Mouse (Mus musculus) brown adipose tissue, adult 24 weeks (tissue): ENCODE results near the gene Srpr. TPM values are rescaled to one million over a fixed set of nuclear protein-coding genes. Genes with fewer than 3 reads are reported as not detected.

ENCODE experiments used
- H3K27ac ChIP-seq: fragments of 200-500 bp; replicated peaks from 2 replicates; pipeline ENCODE4 v1.5.1; 2012; ENCODE audit warnings: low read depth, mild to moderate bottlenecking, low read length
- H3K4me1 ChIP-seq: fragments of 200-500 bp; 2 replicates; pipeline ENCODE4 v1.6.1; 2012; ENCODE audit warnings: low read length, mixed read lengths; ENCODE audit not compliant: control insufficient read depth, insufficient read depth, insufficient read length
- H3K4me3 ChIP-seq: fragments of 200-500 bp; 2 replicates; pipeline ENCODE4 v1.5.1; 2012; ENCODE audit warnings: low read depth, mild to moderate bottlenecking, low read length, moderate library complexity; ENCODE audit not compliant: insufficient read depth
- polyA plus RNA-seq: library from polyadenylated mRNA; stranded (reverse); fragments of >200 nt; gene quantifications from 2 replicates; pipeline ENCODE4 v1.2.4, GENCODE M21; 2012; ENCODE audit not compliant: missing spikeins, insufficient read depth, insufficient read length

The Srpr gene
- 50.6 and 71.3 TPM in 2 replicates for polyA plus RNA-seq

DNA sequence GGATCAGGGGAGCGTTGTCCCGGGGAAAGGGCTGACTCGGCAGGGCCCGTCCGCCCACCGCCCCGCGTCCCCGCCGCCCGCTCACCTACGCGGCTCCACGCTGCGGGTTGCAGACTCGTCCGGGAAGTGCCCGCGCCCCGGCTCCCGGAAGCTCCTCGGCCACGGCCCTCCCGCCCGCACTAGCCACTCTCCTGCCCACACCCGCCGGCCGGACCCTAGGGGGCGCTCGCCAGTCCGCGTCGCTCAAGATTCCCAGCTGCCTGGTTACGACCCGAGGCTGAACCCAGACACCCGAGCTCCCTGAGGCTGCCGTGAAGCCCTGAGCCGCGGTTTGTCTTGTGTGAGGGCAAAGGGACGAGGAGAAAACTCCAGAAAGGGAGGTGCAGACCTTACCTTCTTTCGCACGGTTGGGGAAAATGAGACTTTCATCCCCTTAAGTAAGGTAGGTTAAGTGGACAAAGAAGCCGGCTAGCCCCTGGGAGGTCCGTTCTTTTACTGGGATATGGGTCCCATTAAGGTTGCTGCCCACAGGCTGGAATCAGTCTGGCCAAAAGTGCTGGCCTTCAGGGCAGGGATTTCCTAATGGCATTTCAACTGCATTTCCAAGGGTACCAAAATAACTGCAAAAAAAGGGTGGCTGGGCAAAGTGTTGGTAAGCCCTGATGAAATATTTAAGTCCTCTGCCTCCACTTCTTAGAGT is at the start of gene Srpr, which contains the start of gene Tirap:
TSS of gene Srpr (plus strand) at position 404 of the 700 bp plus-strand sequence.
TSS of gene Tirap (minus strand) at position 520 of the 700 bp plus-strand sequence.
- peak within 1 kb of the TSS; percentile 81 for H3K27ac ChIP-seq

DNA sequence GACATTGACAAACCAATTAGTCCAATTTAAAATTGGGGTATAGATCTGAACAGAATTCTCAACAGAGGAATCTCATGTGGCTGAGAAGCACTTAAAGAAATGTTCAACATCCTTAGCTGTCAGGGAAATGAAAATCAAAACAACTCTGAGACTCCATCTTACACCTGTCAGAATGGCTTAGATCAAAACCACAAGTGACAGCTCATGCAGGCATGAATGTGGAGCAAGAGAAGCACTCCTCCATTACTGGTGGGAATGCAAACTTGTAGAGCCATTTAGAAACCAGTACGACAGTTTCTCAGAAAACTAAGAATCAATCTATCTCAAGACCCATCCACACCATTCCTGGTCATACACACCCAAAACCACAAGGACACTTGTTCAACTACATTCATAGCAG is 47.1 kb upstream of the Srpr start:
- Histone ChIP-seq H3K27ac (no peak overlapping the region), H3K4me3 (no peak overlapping the region), H3K4me1 (peaks cover 4% of the 10 kb centered on the region; the same call in 1 of the 2 replicates)

More for the DNA sequence above, at the start of gene Srpr, which contains the start of gene Tirap:
- Histone ChIP-seq H3K4me3 (peak within 1 kb of the TSS; percentile 76), H3K4me1 (peaks cover 2% of the 10 kb centered on the region; the same call in 1 of the 2 replicates)

DNA sequence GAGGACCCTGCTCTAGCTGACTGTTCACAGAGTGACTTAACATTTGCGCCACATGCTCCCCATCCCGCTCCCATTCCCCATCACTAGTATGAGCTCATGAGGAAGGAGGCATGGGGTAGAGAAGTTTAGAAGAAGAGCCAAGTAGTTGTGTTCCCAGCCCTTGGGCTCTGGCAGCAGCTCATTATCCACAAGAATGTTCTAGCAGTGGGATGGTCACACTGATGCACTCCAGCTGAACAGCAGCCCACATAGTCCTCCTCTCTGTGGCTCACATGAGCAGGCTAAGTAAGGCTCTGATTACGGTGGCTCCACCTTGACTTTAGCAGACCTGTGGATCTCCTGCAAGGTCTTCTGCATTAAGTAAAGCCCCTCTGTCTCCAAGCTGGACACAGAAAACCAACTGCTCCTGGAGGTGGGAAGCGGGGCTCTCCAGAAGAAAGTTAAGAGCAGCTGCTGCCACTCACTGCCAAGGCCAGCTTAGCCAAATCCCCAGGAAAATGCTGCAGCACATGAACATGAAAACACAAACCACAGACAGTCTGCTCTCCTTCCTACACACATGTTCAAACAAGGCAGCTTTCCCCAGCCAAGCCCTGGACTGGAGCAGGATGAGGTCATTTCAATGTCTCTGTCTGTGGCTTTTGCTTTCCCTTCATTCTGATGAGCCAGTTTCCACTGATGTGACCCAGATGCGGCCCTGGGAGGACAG is 43.8 kb upstream of the Srpr start:
- Histone ChIP-seq H3K4me1 (peaks cover 4% of the 10 kb centered on the region; the same call in 1 of the 2 replicates), H3K27ac (no peak overlapping the region), H3K4me3 (no peak overlapping the region)

DNA sequence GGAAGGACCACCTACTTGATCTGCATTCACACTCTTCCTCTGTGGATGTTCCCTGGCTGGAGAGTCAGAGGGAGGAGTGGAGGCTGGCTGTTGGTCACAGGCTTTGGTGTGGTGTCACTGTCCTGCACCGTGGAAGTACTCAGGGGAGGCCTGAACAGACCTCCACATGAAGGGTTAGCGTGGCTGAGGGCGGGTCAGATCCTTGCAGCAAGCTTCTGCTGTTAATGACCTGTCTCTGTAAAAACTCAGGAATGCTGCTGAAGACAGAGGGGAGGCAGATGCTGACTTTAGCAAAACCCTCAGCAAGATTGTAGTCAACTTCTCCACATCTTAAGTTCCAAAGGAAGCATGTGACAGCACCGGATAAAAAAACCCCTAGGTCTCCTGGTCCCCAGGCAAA is 43.1 kb upstream of the Srpr start:
- Histone ChIP-seq H3K4me3 (no peak overlapping the region), H3K27ac (no peak overlapping the region), H3K4me1 (peaks cover 6% of the 10 kb centered on the region; the same call in 1 of the 2 replicates)

DNA sequence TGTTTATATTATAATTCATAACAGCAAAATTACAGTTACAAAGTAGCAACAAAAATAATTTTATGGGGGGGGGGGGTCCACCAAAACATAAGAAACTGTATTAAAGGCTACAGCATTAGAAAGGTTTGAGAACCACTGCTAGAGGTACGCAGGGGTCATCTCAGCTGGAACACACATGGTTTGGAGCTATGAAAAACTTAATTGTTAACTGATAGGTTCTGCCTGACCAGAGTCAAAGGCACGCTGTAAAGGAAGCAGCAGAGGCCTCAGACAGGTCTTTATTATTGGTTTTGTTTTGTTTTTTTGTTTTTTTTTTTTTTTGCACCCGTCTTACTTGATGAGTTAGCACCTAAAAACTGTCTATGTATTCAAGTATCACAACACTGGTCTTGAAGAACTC is 41.5 kb upstream of the Srpr start:
- peaks cover 9% of the 10 kb centered on the region; the same call in 1 of the 2 replicates for H3K4me1 ChIP-seq

DNA sequence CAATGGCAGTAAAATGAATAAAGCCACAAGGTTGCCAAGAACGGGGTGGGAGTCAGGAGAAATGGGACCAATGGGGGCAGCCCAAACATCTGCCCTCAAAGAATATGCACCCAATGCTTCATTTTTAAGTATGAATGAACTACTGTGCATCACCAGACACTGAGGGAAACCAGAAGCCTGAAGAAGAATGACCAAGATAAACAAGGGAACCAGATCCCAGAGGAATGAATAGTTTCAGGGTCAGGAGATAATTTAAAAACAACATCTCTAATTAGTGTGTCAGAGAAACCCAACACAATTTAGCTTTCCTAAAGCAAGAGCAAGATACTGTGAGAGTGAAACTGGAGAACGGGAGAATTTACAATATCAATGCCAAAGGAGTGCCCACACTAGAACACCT is 39.3 kb upstream of the Srpr start:
- Histone ChIP-seq H3K4me1 (peaks cover 9% of the 10 kb centered on the region; the same call in 1 of the 2 replicates), H3K27ac (no peak overlapping the region), H3K4me3 (no peak overlapping the region)

More for the DNA sequence above, 41.5 kb upstream of the Srpr start:
- no peak overlapping the region for H3K27ac ChIP-seq
- H3K4me3 ChIP-seq = no peak overlapping the region

DNA sequence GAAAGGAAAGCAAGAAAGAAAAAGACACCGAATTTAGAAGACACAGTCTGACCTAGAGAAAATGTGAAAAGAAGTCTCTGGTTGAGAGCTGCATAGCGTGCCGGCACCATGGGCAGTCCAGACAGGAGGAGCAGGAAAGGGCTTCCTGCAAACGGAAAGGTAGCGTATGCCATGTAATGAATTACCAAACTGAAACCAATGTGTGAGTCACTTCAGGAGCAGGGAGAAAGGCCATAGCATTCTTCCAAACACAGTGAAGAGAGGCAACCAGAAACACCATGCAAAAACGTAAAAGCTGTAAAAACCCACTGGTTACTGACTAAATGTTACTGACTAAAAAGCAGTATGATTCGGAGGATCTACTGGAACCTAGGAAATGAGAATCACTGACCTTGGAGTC is 38.3 kb upstream of the Srpr start:
- no peak overlapping the region for H3K4me3 ChIP-seq
- H3K27ac ChIP-seq = no peak overlapping the region
- H3K4me1 ChIP-seq = peaks cover 7% of the 10 kb centered on the region; the same call in 1 of the 2 replicates

DNA sequence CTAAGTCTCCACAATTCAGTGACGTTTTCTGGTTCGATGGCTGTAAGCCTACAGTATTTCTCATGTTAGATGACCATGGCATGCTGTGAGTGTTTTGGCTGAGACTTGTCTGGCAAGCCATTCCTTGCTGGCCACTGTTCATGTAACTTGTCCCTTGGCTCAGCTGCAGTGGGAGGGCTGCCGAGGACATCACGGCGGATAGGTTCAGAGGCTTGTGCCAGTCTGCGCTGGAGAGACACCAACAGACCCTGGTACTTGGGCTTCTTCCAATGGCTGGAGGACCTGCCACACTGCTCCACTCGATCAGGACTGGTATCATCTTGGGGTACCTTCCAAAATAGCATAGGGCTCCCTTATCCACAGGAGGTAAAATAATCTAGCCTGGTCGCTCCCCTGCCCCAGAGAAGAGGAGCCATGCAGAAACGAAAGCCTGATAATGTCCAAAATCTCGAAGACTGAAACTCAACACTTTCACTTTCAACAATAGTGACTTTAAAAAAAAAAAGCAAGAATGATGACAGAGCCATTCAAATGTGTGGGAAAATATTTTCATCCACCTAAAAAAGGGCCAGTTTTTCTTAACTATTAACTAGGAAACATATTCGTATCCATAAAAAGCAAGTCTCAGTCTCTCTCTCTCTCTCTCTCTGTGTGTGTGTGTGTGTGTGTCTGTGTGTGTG is 36.8 kb upstream of the Srpr start:
- H3K4me1 ChIP-seq = 0 out of 2 replicates have a peak, but pooled peaks cover 5% of the 10 kb centered on the region
- H3K27ac ChIP-seq = peak overlapping the region; percentile 32; the same call in 1 of the 2 replicates
- H3K4me3 ChIP-seq = peak overlapping the region; percentile 34

DNA sequence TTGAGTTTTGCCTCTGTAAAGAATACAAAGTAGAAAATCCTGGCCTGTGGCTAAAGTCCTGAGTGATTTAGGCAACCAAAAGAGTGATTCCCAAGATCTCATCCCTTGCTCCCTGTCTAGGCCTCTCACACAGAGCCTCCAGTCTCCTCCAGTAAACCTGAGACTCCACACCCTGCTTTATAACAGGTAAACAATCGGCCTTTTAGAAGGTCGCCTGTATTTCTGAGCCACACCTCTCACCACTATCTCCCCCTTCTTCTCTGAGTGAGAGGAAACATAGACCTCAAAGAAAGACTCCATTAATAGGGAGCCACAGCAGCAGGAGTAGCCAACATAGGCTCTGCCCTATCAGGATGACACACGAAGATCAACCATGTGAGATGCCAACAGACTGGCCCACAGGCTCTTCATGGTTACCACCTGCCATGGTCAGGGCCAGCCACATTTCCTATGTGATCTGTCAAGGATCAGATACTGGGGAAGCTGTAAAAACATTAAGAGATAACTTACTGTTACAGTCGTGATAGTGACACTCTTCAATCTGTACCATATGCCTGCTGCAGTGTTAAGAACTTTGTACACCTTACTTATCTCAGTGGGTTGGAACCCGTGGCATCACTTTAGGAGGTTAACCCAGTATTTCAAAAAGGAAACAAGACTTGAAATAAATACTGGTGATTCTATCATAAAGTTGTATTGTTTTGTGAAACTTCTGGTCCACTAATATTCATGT is 35.7 kb upstream of the Srpr start:
- no peak overlapping the region for H3K4me3 ChIP-seq
- no peak overlapping the region for H3K27ac ChIP-seq
- 0 out of 2 replicates have a peak, but pooled peaks cover 5% of the 10 kb centered on the region for H3K4me1 ChIP-seq

DNA sequence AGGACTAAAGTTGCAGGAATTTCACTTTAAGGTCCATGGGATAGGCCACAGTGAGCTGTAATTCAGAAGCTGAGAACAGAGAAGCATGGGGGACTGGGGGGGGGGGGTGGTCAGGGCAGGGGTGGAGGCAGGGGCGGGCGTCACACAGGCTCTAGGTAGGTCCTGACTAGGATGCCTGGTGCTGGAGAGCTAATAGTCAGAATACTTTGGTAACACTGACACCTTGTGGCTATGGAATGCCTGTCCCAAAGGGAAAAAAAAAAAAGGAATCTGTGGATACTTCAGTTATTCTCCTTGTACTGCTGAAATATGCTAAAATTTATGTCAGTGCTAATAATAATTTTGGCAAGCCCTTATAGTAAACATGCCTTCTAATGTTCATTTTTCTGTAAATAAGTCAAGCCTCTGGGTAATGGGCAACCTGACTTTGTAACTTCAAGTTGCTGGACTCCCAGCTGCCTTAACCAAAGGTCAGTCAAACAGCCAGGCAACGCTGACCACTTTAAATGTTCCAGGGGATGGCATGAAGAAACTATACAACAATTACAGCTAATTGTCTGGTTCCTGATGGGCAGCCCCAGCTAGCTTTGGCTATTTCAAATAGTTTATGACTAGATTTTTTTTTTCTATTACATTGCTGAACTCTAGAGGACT is 33.7 kb upstream of the Srpr start:
- Histone ChIP-seq H3K27ac (no peak overlapping the region), H3K4me3 (no peak overlapping the region), H3K4me1 (0 out of 2 replicates have a peak, but pooled peaks cover 5% of the 10 kb centered on the region)

DNA sequence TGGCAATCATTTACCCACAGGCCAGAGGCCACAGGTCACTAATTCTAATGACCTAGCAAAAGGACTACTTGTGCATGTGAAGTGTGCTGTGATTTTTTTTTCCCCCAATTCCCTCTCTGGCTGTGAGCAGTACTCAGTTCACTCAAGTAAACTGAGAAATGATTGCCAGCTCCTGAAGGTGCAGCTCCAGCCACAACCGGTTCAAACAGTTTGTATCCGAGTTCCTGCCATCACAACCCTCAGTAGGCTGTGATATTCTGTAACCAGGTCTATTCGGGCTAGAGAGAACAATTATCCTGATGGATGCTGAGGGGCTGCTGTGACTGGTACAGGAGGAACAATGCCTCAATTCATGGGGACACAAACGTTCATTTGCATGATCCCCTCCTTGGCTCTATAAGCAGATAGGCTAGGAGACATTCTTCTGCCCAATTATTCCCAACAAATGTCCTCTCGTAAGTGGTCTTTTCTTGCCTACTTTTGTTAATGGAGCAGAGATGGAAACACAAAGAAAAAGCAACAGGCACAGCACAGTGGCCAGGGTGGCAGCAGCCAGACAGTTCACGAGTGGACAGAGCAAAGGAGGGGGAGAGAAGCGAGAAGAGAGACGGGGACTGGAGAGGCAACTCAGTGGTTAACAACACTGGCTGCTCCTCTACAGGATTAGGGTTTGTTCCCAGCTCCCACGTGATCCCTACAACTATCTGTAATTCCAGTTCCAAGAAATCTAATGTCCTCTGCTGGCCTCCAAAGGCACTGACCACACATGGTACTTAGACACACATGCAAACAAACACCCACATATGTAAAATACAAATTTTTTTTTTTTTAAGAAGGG is 33.0 kb upstream of the Srpr start:
- peak overlapping the region; percentile 29; the same call in 1 of the 2 replicates for H3K27ac ChIP-seq
- H3K4me1 ChIP-seq = 0 out of 2 replicates have a peak, but pooled peaks cover 3% of the 10 kb centered on the region

DNA sequence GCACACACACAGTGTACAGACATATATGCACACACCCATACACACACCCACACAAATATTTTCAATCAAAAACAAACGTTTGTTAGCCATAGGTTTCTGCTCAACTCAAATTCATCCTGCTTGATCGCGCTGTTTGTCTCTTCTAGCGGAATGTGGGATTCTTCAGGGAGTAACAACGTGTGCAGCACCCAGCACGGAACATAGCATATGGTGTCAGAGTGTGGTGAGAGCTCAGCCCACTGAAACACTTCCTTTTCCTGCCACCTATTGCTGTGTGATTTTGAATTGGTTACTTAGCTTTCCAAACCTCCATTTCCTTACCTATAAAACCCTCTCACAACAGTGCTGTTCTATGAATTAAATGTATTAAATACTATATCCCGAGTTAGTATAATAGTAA is 29.9 kb upstream of the Srpr start:
- Histone ChIP-seq H3K4me3 (no peak overlapping the region), H3K27ac (no peak overlapping the region), H3K4me1 (peaks cover 1% of the 10 kb centered on the region; the same call in 1 of the 2 replicates)

More for the DNA sequence above, 33.0 kb upstream of the Srpr start:
- H3K4me3 ChIP-seq = no peak overlapping the region

DNA sequence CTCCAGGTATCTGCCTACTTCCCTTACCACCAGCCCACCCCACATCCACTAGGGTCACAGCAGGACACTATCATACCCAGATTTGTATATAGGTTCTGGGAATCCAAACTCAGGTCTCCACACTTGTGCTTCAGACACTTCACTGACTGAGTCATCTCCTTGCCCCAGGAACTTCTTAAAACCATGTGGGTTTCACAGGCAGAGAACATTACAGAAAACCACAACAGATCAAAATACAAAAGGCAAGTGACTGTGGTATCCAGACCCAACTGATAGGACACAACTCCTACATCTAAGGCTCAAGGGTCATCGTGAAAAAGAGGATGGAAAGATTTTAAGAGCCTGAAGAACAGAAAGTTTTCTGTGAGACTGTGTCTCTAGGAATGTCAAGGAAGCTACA is 26.6 kb upstream of the Srpr start:
- peaks cover 3% of the 10 kb centered on the region; the same call in 1 of the 2 replicates for H3K4me1 ChIP-seq
- no peak overlapping the region for H3K27ac ChIP-seq
- no peak overlapping the region for H3K4me3 ChIP-seq
